In genomic region chr9:118449336-118449735, GRCm38 (mm10) we compare ENCODE assay signal across 20 mouse cellular contexts. TPM values are rescaled to one million over a fixed set of nuclear protein-coding genes. Genes with fewer than 3 reads are reported as not detected.
"Had no signal": no experiment of that assay in that cellular context is flagged by ENCODE, and none has a peak within 500 bp of the region (broad histone marks: within the 10 kb centered on the region; RNA-seq: fewer than 3 reads in every experiment).

No protein-coding gene starts in this region.

- H3K27ac ChIP-seq: lung, embryonic 15.5 days; macrophage; midbrain, embryonic 13.5 days; neural tube, embryonic 12.5 days; stomach, embryonic 15.5 days; stomach, postnatal 0 days had no signal

- H3K27me3 ChIP-seq: neural tube, embryonic 12.5 days; stomach, embryonic 15.5 days had no signal

- H3K4me2 ChIP-seq: lung, embryonic 15.5 days; midbrain, embryonic 11.5 days; midbrain, embryonic 13.5 days; neural tube, embryonic 12.5 days; stomach, embryonic 15.5 days had no signal

- H3K4me3 ChIP-seq: lung, embryonic 15.5 days; megakaryocyte, embryonic 14.5 days; midbrain, embryonic 13.5 days; neural tube, embryonic 12.5 days; stomach, embryonic 15.5 days had no signal

- H3K9ac ChIP-seq: liver, postnatal 0 days; lung, embryonic 15.5 days; midbrain, embryonic 13.5 days; neural tube, embryonic 12.5 days; stomach, embryonic 15.5 days had no signal

- DNase-seq: liver, postnatal 0 days; lung, adult 2 months; lung, postnatal 14 days; lung, postnatal 36 days; right cerebral cortex, postnatal 14 days; thymus, adult 2 months; thymus, postnatal 25 days; thymus, postnatal 4 days had no signal

- ATAC-seq: liver, postnatal 0 days; lung, postnatal 0 days; midbrain, embryonic 13.5 days; midbrain, embryonic 16.5 days had no signal

- H3K36me3 ChIP-seq: lung, embryonic 15.5 days; midbrain, embryonic 13.5 days; neural tube, embryonic 12.5 days; stomach, embryonic 15.5 days had no signal

- H3K9me3 ChIP-seq: lung, embryonic 15.5 days; megakaryocyte, embryonic 14.5 days; midbrain, embryonic 13.5 days; neural tube, embryonic 12.5 days; stomach, embryonic 15.5 days had no signal

- H3K4me1 ChIP-seq: neural tube, embryonic 12.5 days; stomach, embryonic 15.5 days had no signal

RNA-seq across cellular contexts. Expression of gene Eomes, which starts 28.7 kb away (rescaled TPM):
- total RNA-seq: megakaryocyte progenitor cell, adult 5-6 weeks had no signal
- polyA plus RNA-seq: liver, postnatal 0 days; lung, embryonic 15.5 days; macrophage; neural tube, embryonic 14.5 days had no signal
